Comparison of ENCODE assay signal across 18 mouse cellular contexts in genomic region chr6:24571126-24571525, GRCm38 (mm10). TPM values are rescaled to one million over a fixed set of nuclear protein-coding genes. Genes with fewer than 3 reads are reported as not detected.
DNase-seq lines count a peak whose midpoint lies in the region; ATAC-seq and TF ChIP-seq lines count a peak whose summit lies in the region.
"Had no signal": no experiment of that assay in that cellular context is flagged by ENCODE, and none has a peak within 500 bp of the region (broad histone marks: within the 10 kb centered on the region; RNA-seq: fewer than 3 reads in every experiment).

No protein-coding gene starts in this region.

- peak overlapping the region; percentile 54 for H3K27ac ChIP-seq in heart, embryonic 13.5 days (replicated peaks)
- peak overlapping the region; percentile 26; the same call in 1 of the 2 replicates for H3K27ac ChIP-seq in kidney, postnatal 0 days
- H3K27ac ChIP-seq in lung, embryonic 16.5 days (ENCODE audit: low read length), result peak overlapping the region; percentile 49; the same call in 1 of the 2 replicates
- H3K27ac ChIP-seq in hindbrain, embryonic 11.5 days (ENCODE audit: low read depth, low read length), result no peak overlapping the region
- H3K27ac ChIP-seq: forebrain, embryonic 15.5 days; hindbrain, embryonic 10.5 days; midbrain, embryonic 13.5 days had no signal

- peaks cover 7% of the 10 kb centered on the region; the same call in 1 of the 2 replicates for H3K9me3 ChIP-seq in heart, embryonic 13.5 days
- H3K9me3 ChIP-seq in kidney, postnatal 0 days (replicated peaks; ENCODE audit: low read length), result no peaks in the 10 kb centered on the region; the same call in 1 of the 2 replicates
- 0 out of 2 replicates have a peak, but pooled peaks cover 2% of the 10 kb centered on the region for H3K9me3 ChIP-seq in lung, embryonic 16.5 days (ENCODE audit: control insufficient read depth, low read length)
- H3K9me3 ChIP-seq in hindbrain, embryonic 11.5 days (ENCODE audit: control insufficient read depth, low read length), result no peaks in the 10 kb centered on the region
- H3K9me3 ChIP-seq: forebrain, embryonic 15.5 days; hindbrain, embryonic 10.5 days; midbrain, embryonic 13.5 days had no signal

- peak; percentile 65 for DNase-seq in heart, adult 8-10 months (ENCODE audit: low spot score)
- no peak for DNase-seq in heart, postnatal 14 days
- DNase-seq in kidney, postnatal 0 days (ENCODE audit: low spot score), result peak; percentile 36
- DNase-seq in urinary bladder, postnatal 14 days (ENCODE audit: low spot score), result no peak
- no peak for DNase-seq in hindbrain, embryonic 11.5 days (ENCODE audit: low spot score)
- no peak for DNase-seq in right cerebral cortex, postnatal 25 days
- DNase-seq: adrenal gland, postnatal 25 days; cerebellum, adult 9-11 months had no signal

- no peak overlapping the region for H3K4me3 ChIP-seq in heart, embryonic 13.5 days
- no peak overlapping the region for H3K4me3 ChIP-seq in kidney, postnatal 0 days (replicated peaks; ENCODE audit: low read depth, low read length)
- H3K4me3 ChIP-seq in lung, embryonic 16.5 days (ENCODE audit: low read length), result no peak overlapping the region
- H3K4me3 ChIP-seq in hindbrain, embryonic 11.5 days (ENCODE audit: low read depth, low read length), result no peak overlapping the region
- H3K4me3 ChIP-seq: forebrain, embryonic 15.5 days; hindbrain, embryonic 10.5 days; midbrain, embryonic 13.5 days had no signal

- H3K27me3 ChIP-seq in heart, embryonic 13.5 days (replicated peaks), result no peaks in the 10 kb centered on the region
- no peaks in the 10 kb centered on the region for H3K27me3 ChIP-seq in kidney, postnatal 0 days (ENCODE audit: insufficient read depth, low read length)
- no peaks in the 10 kb centered on the region for H3K27me3 ChIP-seq in lung, embryonic 16.5 days (ENCODE audit: control insufficient read depth, insufficient read depth, low read depth, low read length)
- H3K27me3 ChIP-seq in hindbrain, embryonic 11.5 days (ENCODE audit: control insufficient read depth, insufficient read depth, low read length), result no peaks in the 10 kb centered on the region
- H3K27me3 ChIP-seq: forebrain, embryonic 15.5 days; midbrain, embryonic 13.5 days; Patski had no signal

- no peak overlapping the region for H3K4me2 ChIP-seq in heart, embryonic 13.5 days
- H3K4me2 ChIP-seq in kidney, postnatal 0 days (ENCODE audit: low read length), result no peak overlapping the region
- no peak overlapping the region for H3K4me2 ChIP-seq in lung, embryonic 16.5 days (ENCODE audit: low read depth, low read length)
- H3K4me2 ChIP-seq in hindbrain, embryonic 11.5 days (replicated peaks; ENCODE audit: low read depth, low read length), result no peak overlapping the region
- H3K4me2 ChIP-seq: forebrain, embryonic 15.5 days; midbrain, embryonic 13.5 days had no signal

- intact Hi-C loops in heart, postnatal 14 days (cut with DNase I), result loop anchor here (2.0 to 5.0 kb wide), 2 partner anchors 16 to 36 kb away; no protein-coding TSS in a partner anchor

- WGBS in heart, embryonic 13.5 days, result 52% methylated on average over 6 of the region's 6 CpGs
- 71% methylated on average over 6 of the region's 6 CpGs for WGBS in kidney, postnatal 0 days
- 54% methylated on average over 6 of the region's 6 CpGs for WGBS in lung, embryonic 16.5 days
- 83% methylated on average over 6 of the region's 6 CpGs for WGBS in hindbrain, embryonic 11.5 days

- H3K36me3 ChIP-seq in heart, embryonic 13.5 days, result no peaks in the 10 kb centered on the region
- H3K36me3 ChIP-seq in kidney, postnatal 0 days (ENCODE audit: insufficient read depth, low read length), result no peaks in the 10 kb centered on the region
- H3K36me3 ChIP-seq in lung, embryonic 16.5 days (ENCODE audit: control insufficient read depth, insufficient read depth, low read length), result no peaks in the 10 kb centered on the region
- H3K36me3 ChIP-seq in hindbrain, embryonic 11.5 days (ENCODE audit: control insufficient read depth, insufficient read depth, low read length), result no peaks in the 10 kb centered on the region
- H3K36me3 ChIP-seq: forebrain, embryonic 15.5 days; hindbrain, embryonic 10.5 days; midbrain, embryonic 13.5 days had no signal

- TF ChIP-seq CTCF in kidney, postnatal 0 days (IDR thresholded peaks at IDR 0.05; ENCODE audit: low read depth), result no peak

- H3K4me1 ChIP-seq in heart, embryonic 13.5 days, result peaks cover 12% of the 10 kb centered on the region
- no peaks in the 10 kb centered on the region for H3K4me1 ChIP-seq in kidney, postnatal 0 days (replicated peaks; ENCODE audit: insufficient read depth, low read length)
- no peaks in the 10 kb centered on the region; the same call in 1 of the 2 replicates for H3K4me1 ChIP-seq in lung, embryonic 16.5 days (replicated peaks; ENCODE audit: control insufficient read depth, insufficient read depth, low read length)
- no peaks in the 10 kb centered on the region for H3K4me1 ChIP-seq in hindbrain, embryonic 11.5 days (replicated peaks; ENCODE audit: control insufficient read depth, insufficient read depth, low read length)
- H3K4me1 ChIP-seq: forebrain, embryonic 15.5 days; hindbrain, embryonic 10.5 days; midbrain, embryonic 13.5 days had no signal

- ATAC-seq in heart, embryonic 13.5 days (ENCODE audit: extremely low read depth, insufficient number of reproducible peaks, low FRiP score, low TSS enrichment), result no peak
- ATAC-seq in kidney, postnatal 0 days (replicated peaks; ENCODE audit: low FRiP score, low read depth), result no peak
- ATAC-seq in lung, embryonic 16.5 days (ENCODE audit: low read depth), result peak; percentile 82
- ATAC-seq in hindbrain, embryonic 11.5 days (ENCODE audit: low FRiP score), result no peak
- ATAC-seq: forebrain, embryonic 15.5 days; midbrain, embryonic 13.5 days; Patski had no signal

- H3K9ac ChIP-seq in heart, embryonic 13.5 days, result no peak overlapping the region
- H3K9ac ChIP-seq in kidney, postnatal 0 days (ENCODE audit: low read depth, low read length), result no peak overlapping the region
- no peak overlapping the region for H3K9ac ChIP-seq in lung, embryonic 16.5 days (ENCODE audit: low read length)
- H3K9ac ChIP-seq in hindbrain, embryonic 11.5 days (ENCODE audit: low read depth, low read length), result no peak overlapping the region
- H3K9ac ChIP-seq: forebrain, embryonic 15.5 days; midbrain, embryonic 13.5 days had no signal

RNA-seq across cellular contexts. Expression of gene Lmod2, which starts 26.4 kb away (rescaled TPM):
- 100 to 1,000 TPM; 758 to 914 (median 862) TPM for total RNA-seq in heart, adult 8-10 months (2022)
- total RNA-seq in heart, postnatal 14 days (2021), result 100 to 1,000 TPM; 413 to 423 TPM
- polyA plus RNA-seq in heart, embryonic 13.5 days (2015; fragmentation: Nextera tagmentation; extraction: Ambion mirVana), result 42.8 and 46.8 TPM in 2 replicates
- not detected in 2 replicates for polyA plus RNA-seq in kidney, postnatal 0 days (2015; fragmentation: Nextera tagmentation; extraction: Ambion mirVana)
- 1.3 and 1.7 TPM in 2 replicates for polyA plus RNA-seq in lung, embryonic 16.5 days (2015; fragmentation: Nextera tagmentation; extraction: Ambion mirVana)
- 0.07 TPM in 1 of 2 replicates, not detected in the other for polyA plus RNA-seq in hindbrain, embryonic 11.5 days (2014; fragmentation: Nextera tagmentation; extraction: Ambion mirVana)
- total RNA-seq: layer of hippocampus, adult 8-10 months had no signal
- polyA plus RNA-seq: forebrain, embryonic 15.5 days; hindbrain, embryonic 10.5 days; limb, embryonic 11.5 days; midbrain, embryonic 13.5 days; neural tube, embryonic 14.5 days; Patski had no signal

RNA-seq across cellular contexts. Expression of gene Asb15, which starts 43.2 kb away (rescaled TPM):
- total RNA-seq in heart, adult 8-10 months (2022), result 10 to 100 TPM; 54.3 to 71.9 (median 65.6) TPM
- total RNA-seq in heart, postnatal 14 days (2021), result 10 to 100 TPM; 42.9 to 47.5 TPM
- 0.14 and 0.16 TPM in 2 replicates for polyA plus RNA-seq in heart, embryonic 13.5 days (2015; fragmentation: Nextera tagmentation; extraction: Ambion mirVana)
- polyA plus RNA-seq in kidney, postnatal 0 days (2015; fragmentation: Nextera tagmentation; extraction: Ambion mirVana), result 0.78 and 1.0 TPM in 2 replicates
- 0.11 and 0.23 TPM in 2 replicates for polyA plus RNA-seq in lung, embryonic 16.5 days (2015; fragmentation: Nextera tagmentation; extraction: Ambion mirVana)
- polyA plus RNA-seq in hindbrain, embryonic 11.5 days (2014; fragmentation: Nextera tagmentation; extraction: Ambion mirVana), result not detected in 2 replicates
- total RNA-seq: adrenal gland, postnatal 25 days had no signal
- polyA plus RNA-seq: forebrain, embryonic 15.5 days; hindbrain, embryonic 10.5 days; limb, embryonic 11.5 days; midbrain, embryonic 13.5 days; neural tube, embryonic 14.5 days; Patski had no signal

RNA-seq across cellular contexts. Expression of gene Ndufa5, which starts 43.3 kb away (rescaled TPM):
- total RNA-seq in heart, adult 8-10 months (2022), result 1,000 to 10,000 TPM; 1,425 to 1,947 (median 1,659) TPM
- total RNA-seq in heart, postnatal 14 days (2021), result 1,000 to 10,000 TPM; 1,207 to 1,226 TPM
- polyA plus RNA-seq in heart, embryonic 13.5 days (2015; fragmentation: Nextera tagmentation; extraction: Ambion mirVana), result 619 and 704 TPM in 2 replicates
- 557 and 637 TPM in 2 replicates for polyA plus RNA-seq in kidney, postnatal 0 days (2015; fragmentation: Nextera tagmentation; extraction: Ambion mirVana)
- 318 and 319 TPM in 2 replicates for polyA plus RNA-seq in lung, embryonic 16.5 days (2015; fragmentation: Nextera tagmentation; extraction: Ambion mirVana)
- 255 and 274 TPM in 2 replicates for polyA plus RNA-seq in hindbrain, embryonic 11.5 days (2014; fragmentation: Nextera tagmentation; extraction: Ambion mirVana)

RNA-seq across cellular contexts. Expression of gene Iqub, which starts 56.3 kb away (rescaled TPM):
- under 1 TPM; 0.37 to 0.81 (median 0.57) TPM for total RNA-seq in heart, adult 8-10 months (2022)
- total RNA-seq in heart, postnatal 14 days (2021), result under 1 TPM; 0.29 to 0.38 TPM
- polyA plus RNA-seq in heart, embryonic 13.5 days (2015; fragmentation: Nextera tagmentation; extraction: Ambion mirVana), result 0.27 and 0.31 TPM in 2 replicates
- polyA plus RNA-seq in kidney, postnatal 0 days (2015; fragmentation: Nextera tagmentation; extraction: Ambion mirVana), result 0.03 and 0.06 TPM in 2 replicates
- 1.5 and 2.1 TPM in 2 replicates for polyA plus RNA-seq in lung, embryonic 16.5 days (2015; fragmentation: Nextera tagmentation; extraction: Ambion mirVana)
- polyA plus RNA-seq in hindbrain, embryonic 11.5 days (2014; fragmentation: Nextera tagmentation; extraction: Ambion mirVana), result 1.4 and 2.6 TPM in 2 replicates
- polyA plus RNA-seq: limb, embryonic 11.5 days; Patski; stomach, embryonic 16.5 days had no signal

Comparison
In these comparisons a context has a peak if more than half of its experiments do, and no peak if none do; other contexts are left out.
1. DNase-seq: peak in heart, adult 8-10 months (single experiment) and kidney, postnatal 0 days (single experiment); none in heart, postnatal 14 days (0 of 2), urinary bladder, postnatal 14 days (single experiment), hindbrain, embryonic 11.5 days (single experiment) and right cerebral cortex, postnatal 25 days (single experiment).
2. RNA of gene Lmod2, which starts 26.4 kb away (polyA plus RNA-seq): 42.8 to 46.8 TPM in heart, embryonic 13.5 days; 1.3 to 1.7 TPM in lung, embryonic 16.5 days, not detected in kidney, postnatal 0 days and 0.07 TPM in hindbrain, embryonic 11.5 days; every median in the first group is over 10 times any median in the second.